ENCODE assay signal across 31 mouse cellular contexts in the genomic region with DNA sequence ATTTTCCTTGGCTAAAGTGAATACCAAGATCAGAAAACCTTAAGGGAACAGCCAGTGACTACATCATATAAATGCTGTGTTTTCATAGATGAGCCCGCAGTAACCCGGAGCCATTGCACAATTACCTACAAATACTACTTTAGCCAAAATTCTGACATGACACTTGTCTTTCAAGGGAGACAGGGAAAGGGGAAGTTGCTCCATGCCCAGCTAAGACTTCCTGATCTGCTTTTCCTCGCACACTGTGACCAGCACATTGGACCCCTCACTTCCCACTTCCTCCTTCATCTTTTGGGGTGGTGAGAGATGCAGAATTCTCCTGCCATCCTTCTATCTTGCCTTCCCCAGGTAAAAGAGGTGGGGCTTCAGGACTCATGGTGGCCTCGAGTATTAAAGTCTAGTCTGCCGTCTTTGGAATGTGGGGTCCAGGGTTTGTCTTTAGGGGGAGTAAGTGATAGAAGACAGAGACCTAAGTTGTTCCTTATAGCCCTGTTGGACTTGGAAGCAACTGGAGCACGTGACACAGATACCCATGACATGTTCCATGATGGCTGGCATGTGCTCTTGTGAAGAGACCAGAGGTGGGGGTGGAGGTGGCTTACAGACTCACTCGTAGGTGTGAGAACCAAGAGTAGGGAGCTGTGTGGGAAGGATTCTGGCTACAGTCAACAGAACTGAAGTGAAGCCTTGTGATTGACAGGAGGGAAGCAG. TPM values are rescaled to one million over a fixed set of nuclear protein-coding genes. Genes with fewer than 3 reads are reported as not detected.
A peak's percentile ranks its signal among the peaks of the same experiment; 100 is the strongest.
DNase-seq lines count a peak whose midpoint lies in the region; ATAC-seq and TF ChIP-seq lines count a peak whose summit lies in the region.
"Had no signal": no experiment of that assay in that cellular context is flagged by ENCODE, and none has a peak within 500 bp of the region (broad histone marks: within the 10 kb centered on the region; RNA-seq: fewer than 3 reads in every experiment).

No protein-coding gene starts in this region.

- DNase-seq in heart, adult 11 months, result peak; percentile 93
- DNase-seq in heart, adult 18-20 months, result no peak
- DNase-seq in spleen, adult 2 months (ENCODE audit: low read depth in 1 of 2, low spot score in 2 of 2), result no peak
- no peak for DNase-seq in spleen, postnatal 4 days (ENCODE audit: low spot score in 2 of 2)
- peak; percentile 25 for DNase-seq in skeletal muscle tissue, adult 2 months (ENCODE audit: low read depth, low spot score)
- no peak for DNase-seq in embryo, embryonic 10.5 days (ENCODE audit: low spot score)
- DNase-seq: cerebellum, adult 9-11 months; embryo, embryonic 11 days; gastrocnemius, postnatal 36 days; kidney, adult 18-20 months; kidney, postnatal 25 days; layer of hippocampus, adult 9-11 months; right cerebral cortex, adult 18-20 months; spleen, adult 18-20 months had no signal

- H3K36me3 ChIP-seq in spleen, adult 2 months (ENCODE audit: control insufficient read depth, insufficient read depth, low read length), result no peaks in the 10 kb centered on the region
- peaks cover 10% of the 10 kb centered on the region for H3K36me3 ChIP-seq in hindbrain, embryonic 16.5 days (ENCODE audit: control insufficient read depth, insufficient read depth, low read length)
- H3K36me3 ChIP-seq: stomach, embryonic 15.5 days had no signal

- H3K27ac ChIP-seq in spleen, adult 2 months (ENCODE audit: insufficient read depth, low read length), result peak overlapping the region; percentile 89
- H3K27ac ChIP-seq in hindbrain, embryonic 16.5 days (ENCODE audit: low read depth, low read length), result no peak overlapping the region
- H3K27ac ChIP-seq: embryonic facial prominence, embryonic 15.5 days; heart, embryonic 13.5 days; hindbrain, postnatal 0 days; liver, embryonic 14.5 days; neural tube, embryonic 12.5 days; stomach, embryonic 15.5 days had no signal

- 77% methylated on average over 7 of the region's 7 CpGs for WGBS in spleen, adult 2 months
- WGBS in hindbrain, embryonic 16.5 days, result 98% methylated on average over 7 of the region's 7 CpGs

- ATAC-seq in hematopoietic stem cell, adult 5-6 weeks (replicated peaks in 1 of 2; ENCODE audit: insufficient read depth in 1 of 2, low FRiP score in 2 of 2, low TSS enrichment in 1 of 2, low read depth in 1 of 2, poor library complexity in 2 of 2, severe bottlenecking in 2 of 2), result peak; percentile 51 to 59; a peak in 3 of 4 replicates
- ATAC-seq in hindbrain, embryonic 16.5 days, result no peak
- ATAC-seq: forebrain, embryonic 16.5 days; hindbrain, postnatal 0 days had no signal

- no peak for TF ChIP-seq CTCF in spleen, adult 2 months (IDR thresholded peaks at IDR 0.05; ENCODE audit: extremely low read depth, insufficient read depth, insufficient read length, insufficient replicate concordance)

- H3K9ac ChIP-seq in hindbrain, embryonic 16.5 days (ENCODE audit: low read depth, low read length), result no peak overlapping the region
- H3K9ac ChIP-seq: embryonic facial prominence, embryonic 15.5 days; heart, embryonic 13.5 days; liver, embryonic 14.5 days; neural tube, embryonic 12.5 days; stomach, embryonic 15.5 days had no signal

- H3K27me3 ChIP-seq in spleen, adult 2 months (ENCODE audit: control insufficient read depth, insufficient read depth, low read length), result no peaks in the 10 kb centered on the region
- no peaks in the 10 kb centered on the region for H3K27me3 ChIP-seq in hindbrain, embryonic 16.5 days (replicated peaks; ENCODE audit: control insufficient read depth, insufficient read depth, low read length)
- H3K27me3 ChIP-seq: CH12.LX; embryonic facial prominence, embryonic 15.5 days; heart, embryonic 13.5 days; neural tube, embryonic 12.5 days; stomach, embryonic 15.5 days had no signal

- no peaks in the 10 kb centered on the region for H3K9me3 ChIP-seq in hindbrain, embryonic 16.5 days (ENCODE audit: control insufficient read depth, low read length)
- H3K9me3 ChIP-seq: embryonic facial prominence, embryonic 15.5 days; heart, embryonic 13.5 days; neural tube, embryonic 12.5 days; stomach, embryonic 15.5 days had no signal

- H3K4me1 ChIP-seq in spleen, adult 2 months (ENCODE audit: control insufficient read depth, insufficient read depth, insufficient read length), result peaks cover 42% of the 10 kb centered on the region
- no peaks in the 10 kb centered on the region for H3K4me1 ChIP-seq in hindbrain, embryonic 16.5 days (ENCODE audit: control insufficient read depth, insufficient read depth, low read depth, low read length)
- H3K4me1 ChIP-seq: embryonic facial prominence, embryonic 15.5 days; neural tube, embryonic 12.5 days; stomach, embryonic 15.5 days had no signal

- no peak overlapping the region for H3K4me3 ChIP-seq in spleen, adult 2 months (ENCODE audit: extremely low read depth, insufficient read depth, insufficient read length)
- H3K4me3 ChIP-seq in hindbrain, embryonic 16.5 days (ENCODE audit: low read length), result no peak overlapping the region
- H3K4me3 ChIP-seq: embryonic facial prominence, embryonic 15.5 days; heart, embryonic 13.5 days; neural tube, embryonic 12.5 days; stomach, embryonic 15.5 days had no signal

- TF ChIP-seq POLR2A in spleen, adult 2 months (IDR thresholded peaks at IDR 0.05; ENCODE audit: low read depth, low read length), result no peak

- no peak overlapping the region for H3K4me2 ChIP-seq in hindbrain, embryonic 16.5 days (ENCODE audit: low read length)
- H3K4me2 ChIP-seq: embryonic facial prominence, embryonic 15.5 days; heart, embryonic 13.5 days; neural tube, embryonic 12.5 days; stomach, embryonic 15.5 days had no signal

RNA-seq across cellular contexts. Expression of a gene that starts 30.0 kb away (rescaled TPM):
- 1 to 10 TPM in 1 of 2 experiments, under 1 TPM in 1; 0.62 to 1.8 TPM for total RNA-seq in heart, adult 18-20 months (2021)
- 19.3 and 21.5 TPM in 2 replicates for polyA plus RNA-seq in spleen, adult 2 months (2012; rRNA removed)
- 1.1 and 2.6 TPM in 2 replicates for total RNA-seq in hematopoietic stem cell, adult 5-6 weeks (2017)
- polyA plus RNA-seq in hindbrain, embryonic 16.5 days (2015; fragmentation: Nextera tagmentation; extraction: Ambion mirVana), result 0.81 and 1.2 TPM in 2 replicates

RNA-seq across cellular contexts. Expression of a gene that starts 39.5 kb away (rescaled TPM):
- not detected for total RNA-seq in heart, adult 18-20 months (2021)
- polyA plus RNA-seq in spleen, adult 2 months (2012; rRNA removed), result 0.20 and 0.23 TPM in 2 replicates
- total RNA-seq in hematopoietic stem cell, adult 5-6 weeks (2017), result not detected in 2 replicates
- polyA plus RNA-seq in hindbrain, embryonic 16.5 days (2015; fragmentation: Nextera tagmentation; extraction: Ambion mirVana), result not detected in 2 replicates
- total RNA-seq: adrenal gland, adult 18-20 months; adrenal gland, postnatal 4 days; CH12.LX; gastrocnemius, postnatal 36 days; heart, postnatal 25 days; hindbrain, postnatal 0 days; megakaryocyte-erythroid progenitor cell, adult 5-6 weeks had no signal
- polyA plus RNA-seq: embryonic facial prominence, embryonic 15.5 days; forebrain, embryonic 16.5 days; heart, embryonic 13.5 days; hindbrain, postnatal 0 days; limb, embryonic 11.5 days; liver, embryonic 14.5 days; lung, embryonic 16.5 days; midbrain, postnatal 0 days; neural tube, embryonic 12.5 days; stomach, embryonic 15.5 days had no signal

Comparison
In these comparisons a context has a peak if more than half of its experiments do, and no peak if none do; other contexts are left out.
1. DNase-seq: peak in heart, adult 11 months (single experiment) and skeletal muscle tissue, adult 2 months (single experiment); none in heart, adult 18-20 months (0 of 2), spleen, adult 2 months (0 of 2), spleen, postnatal 4 days (0 of 2) and embryo, embryonic 10.5 days (single experiment).